Mouse (Mus musculus): Measurements from ENCODE around the gene Dip2a. TPM values are rescaled to one million over a fixed set of nuclear protein-coding genes. Genes with fewer than 3 reads are reported as not detected.

Dip2a gene
- polyA plus RNA-seq, 1 experiment from 2014 or later, result 5.7 TPM

- Histone ChIP-seq H3K4me1 (ENCODE audit: control insufficient read depth, insufficient read depth, low read length) (no peaks in the 10 kb centered on the region), H3K9me3 (ENCODE audit: control insufficient read depth, low read length) (no peaks in the 10 kb centered on the region), H3K4me2 (replicated peaks; ENCODE audit: low read depth, low read length) (no peak overlapping the region), H3K4me3 (ENCODE audit: low read length) (no peak overlapping the region), H3K27me3 (ENCODE audit: control insufficient read depth, insufficient read depth, low read length) (no peaks in the 10 kb centered on the region), H3K27ac (ENCODE audit: low read depth, low read length) (no peak overlapping the region), H3K36me3 (ENCODE audit: control insufficient read depth, insufficient read depth, low read length) (peaks cover 53% of the 10 kb centered on the region), H3K9ac (ENCODE audit: low read depth, low read length) (no peak overlapping the region)
- WGBS, result 91% methylated on average over 8 of the region's 8 CpGs
- no peak for ATAC-seq (ENCODE audit: low FRiP score, low TSS enrichment)
These were observed 12.3 kb upstream of the Dip2a start for GRCm38 (mm10) chr10:76357286-76357875.

GRCm38 (mm10) chr10:76354974-76355373, 9.9 kb upstream of the Dip2a start:
- 91% methylated on average over 12 of the region's 12 CpGs for WGBS
- H3K4me3 ChIP-seq (ENCODE audit: low read length), result no peak overlapping the region
- no peaks in the 10 kb centered on the region for H3K4me1 ChIP-seq (ENCODE audit: control insufficient read depth, insufficient read depth, low read length)
- H3K9ac ChIP-seq (ENCODE audit: low read depth, low read length), result no peak overlapping the region
- H3K9me3 ChIP-seq (ENCODE audit: control insufficient read depth, low read length), result no peaks in the 10 kb centered on the region
- no peaks in the 10 kb centered on the region for H3K27me3 ChIP-seq (ENCODE audit: control insufficient read depth, insufficient read depth, low read length)
- no peak overlapping the region for H3K4me2 ChIP-seq (replicated peaks; ENCODE audit: low read depth, low read length)
- ATAC-seq (ENCODE audit: low FRiP score, low TSS enrichment), result no peak
- no peak overlapping the region for H3K27ac ChIP-seq (ENCODE audit: low read depth, low read length)
- H3K36me3 ChIP-seq (ENCODE audit: control insufficient read depth, insufficient read depth, low read length), result peaks cover 70% of the 10 kb centered on the region

GRCm38 (mm10) chr10:76353986-76354385, 8.9 kb upstream of the Dip2a start:
- H3K4me1 ChIP-seq (ENCODE audit: control insufficient read depth, insufficient read depth, low read length), result no peaks in the 10 kb centered on the region
- no peak overlapping the region for H3K9ac ChIP-seq (ENCODE audit: low read depth, low read length)
- H3K9me3 ChIP-seq (ENCODE audit: control insufficient read depth, low read length), result no peaks in the 10 kb centered on the region
- H3K4me2 ChIP-seq (replicated peaks; ENCODE audit: low read depth, low read length), result no peak overlapping the region
- no peak overlapping the region for H3K4me3 ChIP-seq (ENCODE audit: low read length)
- WGBS, result 94% methylated on average over 12 of the region's 12 CpGs
- peaks cover 73% of the 10 kb centered on the region for H3K36me3 ChIP-seq (ENCODE audit: control insufficient read depth, insufficient read depth, low read length)
- no peaks in the 10 kb centered on the region for H3K27me3 ChIP-seq (ENCODE audit: control insufficient read depth, insufficient read depth, low read length)
- H3K27ac ChIP-seq (ENCODE audit: low read depth, low read length), result no peak overlapping the region
- ATAC-seq (ENCODE audit: low FRiP score, low TSS enrichment), result no peak

- Histone ChIP-seq H3K9me3 (ENCODE audit: control insufficient read depth, low read length) (no peaks in the 10 kb centered on the region), H3K4me1 (ENCODE audit: control insufficient read depth, insufficient read depth, low read length) (no peaks in the 10 kb centered on the region), H3K9ac (ENCODE audit: low read depth, low read length) (no peak overlapping the region), H3K27me3 (ENCODE audit: control insufficient read depth, insufficient read depth, low read length) (no peaks in the 10 kb centered on the region), H3K36me3 (ENCODE audit: control insufficient read depth, insufficient read depth, low read length) (peaks cover 68% of the 10 kb centered on the region), H3K4me2 (replicated peaks; ENCODE audit: low read depth, low read length) (no peak overlapping the region), H3K27ac (ENCODE audit: low read depth, low read length) (no peak overlapping the region), H3K4me3 (ENCODE audit: low read length) (no peak overlapping the region)
- ATAC-seq (ENCODE audit: low FRiP score, low TSS enrichment), result no peak
- WGBS, result 79% methylated on average over 7 of the region's 7 CpGs
These were observed 6.9 kb upstream of the Dip2a start for GRCm38 (mm10) chr10:76351953-76352352.

- Histone ChIP-seq H3K9ac (ENCODE audit: low read depth, low read length) (no peak overlapping the region), H3K4me3 (ENCODE audit: low read length) (peak overlapping the region; percentile 85), H3K36me3 (ENCODE audit: control insufficient read depth, insufficient read depth, low read length) (peaks cover 18% of the 10 kb centered on the region), H3K4me2 (replicated peaks; ENCODE audit: low read depth, low read length) (peak overlapping the region; percentile 67), H3K4me1 (ENCODE audit: control insufficient read depth, insufficient read depth, low read length) (peaks cover 7% of the 10 kb centered on the region; the same call in 1 of the 2 replicates), H3K9me3 (ENCODE audit: control insufficient read depth, low read length) (no peaks in the 10 kb centered on the region), H3K27me3 (ENCODE audit: control insufficient read depth, insufficient read depth, low read length) (no peaks in the 10 kb centered on the region), H3K27ac (ENCODE audit: low read depth, low read length) (no peak overlapping the region)
- WGBS, result 12% methylated on average over 4 of the region's 4 CpGs
- ATAC-seq (ENCODE audit: low FRiP score, low TSS enrichment), result no peak
These were observed 1.5 kb upstream of the Dip2a start for GRCm38 (mm10) chr10:76346589-76346988.

- H3K9ac ChIP-seq (ENCODE audit: low read depth, low read length), result no peak overlapping the region; the same call in 1 of the 2 replicates
- no peak for ATAC-seq (ENCODE audit: low FRiP score, low TSS enrichment)
- H3K36me3 ChIP-seq (ENCODE audit: control insufficient read depth, insufficient read depth, low read length), result peaks cover 14% of the 10 kb centered on the region
- no peak overlapping the region for H3K27ac ChIP-seq (ENCODE audit: low read depth, low read length)
- no peaks in the 10 kb centered on the region for H3K9me3 ChIP-seq (ENCODE audit: control insufficient read depth, low read length)
- H3K4me2 ChIP-seq (replicated peaks; ENCODE audit: low read depth, low read length), result peak overlapping the region; percentile 67
- peaks cover 7% of the 10 kb centered on the region; the same call in 1 of the 2 replicates for H3K4me1 ChIP-seq (ENCODE audit: control insufficient read depth, insufficient read depth, low read length)
- H3K27me3 ChIP-seq (ENCODE audit: control insufficient read depth, insufficient read depth, low read length), result no peaks in the 10 kb centered on the region
- peak overlapping the region; percentile 85 for H3K4me3 ChIP-seq (ENCODE audit: low read length)
- 14% methylated on average over 8 of the region's 8 CpGs for WGBS
These were observed 976 bp upstream of the Dip2a start for GRCm38 (mm10) chr10:76346043-76346491.

GRCm38 (mm10) chr10:76345540-76345902, 430 bp upstream of the Dip2a start:
- Histone ChIP-seq H3K4me1 (ENCODE audit: control insufficient read depth, insufficient read depth, low read length) (peaks cover 7% of the 10 kb centered on the region; the same call in 1 of the 2 replicates), H3K9ac (ENCODE audit: low read depth, low read length) (peak overlapping the region; percentile 88), H3K27me3 (ENCODE audit: control insufficient read depth, insufficient read depth, low read length) (no peaks in the 10 kb centered on the region), H3K4me3 (ENCODE audit: low read length) (peak overlapping the region; percentile 85), H3K27ac (ENCODE audit: low read depth, low read length) (no peak overlapping the region), H3K9me3 (ENCODE audit: control insufficient read depth, low read length) (no peaks in the 10 kb centered on the region), H3K36me3 (ENCODE audit: control insufficient read depth, insufficient read depth, low read length) (peaks cover 8% of the 10 kb centered on the region), H3K4me2 (replicated peaks; ENCODE audit: low read depth, low read length) (peak overlapping the region; percentile 67)
- ATAC-seq (ENCODE audit: low FRiP score, low TSS enrichment), result peak; percentile 38; the same call in 1 of the 2 replicates
- WGBS, result 7% methylated on average over 12 of the region's 12 CpGs

- H3K4me1 ChIP-seq (ENCODE audit: control insufficient read depth, insufficient read depth, low read length), result no peaks in the 10 kb centered on the region
- H3K27me3 ChIP-seq (ENCODE audit: control insufficient read depth, insufficient read depth, low read length), result no peaks in the 10 kb centered on the region
- no peak overlapping the region for H3K27ac ChIP-seq (ENCODE audit: low read depth, low read length)
- H3K9ac ChIP-seq (ENCODE audit: low read depth, low read length), result no peak overlapping the region
- no peak overlapping the region for H3K4me3 ChIP-seq (ENCODE audit: low read length)
- H3K9me3 ChIP-seq (ENCODE audit: control insufficient read depth, low read length), result no peaks in the 10 kb centered on the region
- no peak overlapping the region for H3K4me2 ChIP-seq (replicated peaks; ENCODE audit: low read depth, low read length)
- H3K36me3 ChIP-seq (ENCODE audit: control insufficient read depth, insufficient read depth, low read length), result no peaks in the 10 kb centered on the region
- WGBS, result 39% methylated on average over 4 of the region's 4 CpGs
- no peak for ATAC-seq (ENCODE audit: low FRiP score, low TSS enrichment)
These were observed 10.7 kb downstream of the Dip2a start for GRCm38 (mm10) chr10:76334350-76334749.

- no peak overlapping the region for H3K4me3 ChIP-seq (ENCODE audit: low read length)
- WGBS, result 79% methylated on average over 2 of the region's 2 CpGs
- H3K27me3 ChIP-seq (ENCODE audit: control insufficient read depth, insufficient read depth, low read length), result no peaks in the 10 kb centered on the region
- H3K9ac ChIP-seq (ENCODE audit: low read depth, low read length), result no peak overlapping the region
- H3K9me3 ChIP-seq (ENCODE audit: control insufficient read depth, low read length), result no peaks in the 10 kb centered on the region
- H3K4me2 ChIP-seq (replicated peaks; ENCODE audit: low read depth, low read length), result no peak overlapping the region
- H3K36me3 ChIP-seq (ENCODE audit: control insufficient read depth, insufficient read depth, low read length), result no peaks in the 10 kb centered on the region
- H3K4me1 ChIP-seq (ENCODE audit: control insufficient read depth, insufficient read depth, low read length), result no peaks in the 10 kb centered on the region
- no peak overlapping the region for H3K27ac ChIP-seq (ENCODE audit: low read depth, low read length)
- no peak for ATAC-seq (ENCODE audit: low FRiP score, low TSS enrichment)
These were observed 13.1 kb downstream of the Dip2a start for GRCm38 (mm10) chr10:76332040-76332439.
